Mouse (Mus musculus): ENCODE results near the gene Phc2.

DNA sequence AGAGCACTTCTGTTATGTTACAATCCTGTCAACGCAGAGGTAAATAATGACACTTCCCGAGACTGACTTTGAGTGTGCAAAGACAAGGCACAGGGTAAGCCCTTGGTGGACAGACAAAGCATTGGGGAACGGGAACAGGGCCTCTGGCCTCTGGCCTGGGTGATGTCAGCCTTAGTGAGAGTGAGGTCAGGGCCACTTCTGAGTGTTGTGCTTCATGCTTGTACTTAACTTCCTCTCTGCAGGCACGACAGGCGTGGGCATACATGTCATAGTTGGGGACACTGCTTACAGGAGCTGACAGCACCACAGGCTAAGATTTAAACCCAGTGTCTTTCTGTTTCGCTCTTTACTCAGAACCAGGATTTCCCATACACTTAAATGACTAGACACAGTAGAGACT lies 79.0 kb downstream of the Phc2 start:
- TF ChIP-seq EP300 (optimal IDR thresholded peaks at IDR 0.05) (no peak), CTCF (IDR thresholded peaks at IDR 0.05; ENCODE audit: low read depth) (no peak)

Data from stomach, postnatal 0 days (tissue).